10 mouse cellular contexts compared by ENCODE assay signal in genomic region chr9:122736742-122737141, GRCm38 (mm10). TPM values are rescaled to one million over a fixed set of nuclear protein-coding genes. Genes with fewer than 3 reads are reported as not detected.
A peak's percentile ranks its signal among the peaks of the same experiment; 100 is the strongest.
DNase-seq lines count a peak whose midpoint lies in the region; ATAC-seq lines count a peak whose summit lies in the region.
"Had no signal": no experiment of that assay in that cellular context is flagged by ENCODE, and none has a peak within 500 bp of the region (broad histone marks: within the 10 kb centered on the region; RNA-seq: fewer than 3 reads in every experiment).

No protein-coding gene starts in this region.

- DNase-seq in cerebellum, adult 11 months, result peak; percentile 16
- DNase-seq in midbrain, embryonic 11.5 days (ENCODE audit: low spot score, missing footprints), result peak; percentile 86
- DNase-seq in brain, adult 2 months (ENCODE audit: low read depth, low spot score), result peak; percentile 69
- DNase-seq in forelimb bud, embryonic 11.5 days (ENCODE audit: low read depth, low spot score), result peak; percentile 72
- DNase-seq in lung, adult 18-20 months, result peak; percentile 18 to 55
- peak; percentile 84 for DNase-seq in splenic B cell, adult 2 months (ENCODE audit: low read depth, low spot score)

- no peaks in the 10 kb centered on the region for H3K27me3 ChIP-seq in midbrain, embryonic 11.5 days (ENCODE audit: control insufficient read depth, insufficient read depth, low read length)
- no peaks in the 10 kb centered on the region; the same call in 1 of the 2 replicates for H3K27me3 ChIP-seq in midbrain, embryonic 16.5 days (ENCODE audit: control insufficient read depth, insufficient read depth, low read depth, low read length)
- no peaks in the 10 kb centered on the region for H3K27me3 ChIP-seq in splenic B cell, adult 2 months (ENCODE audit: control insufficient read depth, insufficient read depth, low read length, poor library complexity, severe bottlenecking)

- no peaks in the 10 kb centered on the region for H3K9me3 ChIP-seq in midbrain, embryonic 11.5 days (ENCODE audit: control insufficient read depth, low read length)
- H3K9me3 ChIP-seq in midbrain, embryonic 16.5 days (replicated peaks; ENCODE audit: control insufficient read depth, low read length, poor library complexity, severe bottlenecking), result no peaks in the 10 kb centered on the region; the same call in 1 of the 2 replicates

- H3K4me2 ChIP-seq in midbrain, embryonic 11.5 days, result no peak overlapping the region
- H3K4me2 ChIP-seq in midbrain, embryonic 16.5 days (ENCODE audit: low read length), result no peak overlapping the region

- 23% methylated on average over 4 of the region's 4 CpGs for WGBS in midbrain, embryonic 11.5 days
- 27% methylated on average over 4 of the region's 4 CpGs for WGBS in midbrain, embryonic 16.5 days

- no peaks in the 10 kb centered on the region for H3K4me1 ChIP-seq in midbrain, embryonic 11.5 days (ENCODE audit: control insufficient read depth, insufficient read depth, low read length)
- no peaks in the 10 kb centered on the region for H3K4me1 ChIP-seq in midbrain, embryonic 16.5 days (ENCODE audit: control insufficient read depth, insufficient read depth, low read length)

- H3K36me3 ChIP-seq in midbrain, embryonic 11.5 days (ENCODE audit: control insufficient read depth, insufficient read depth, low read length), result no peaks in the 10 kb centered on the region
- no peaks in the 10 kb centered on the region for H3K36me3 ChIP-seq in midbrain, embryonic 16.5 days (ENCODE audit: control insufficient read depth, insufficient read depth, low read length)
- H3K36me3 ChIP-seq in splenic B cell, adult 2 months (ENCODE audit: control insufficient read depth, insufficient read depth, low read length, poor library complexity, severe bottlenecking), result no peaks in the 10 kb centered on the region

- H3K9ac ChIP-seq in midbrain, embryonic 11.5 days (ENCODE audit: low read length), result no peak overlapping the region
- H3K9ac ChIP-seq in midbrain, embryonic 16.5 days (ENCODE audit: low read depth, low read length), result no peak overlapping the region

- no peak overlapping the region for H3K4me3 ChIP-seq in midbrain, embryonic 11.5 days (ENCODE audit: low read depth, low read length)
- no peak overlapping the region for H3K4me3 ChIP-seq in midbrain, embryonic 16.5 days (ENCODE audit: low read depth, low read length)

- ATAC-seq in cerebellum, adult (ENCODE audit: insufficient number of reproducible peaks, low FRiP score, low TSS enrichment), result no peak
- ATAC-seq in midbrain, embryonic 11.5 days (ENCODE audit: low FRiP score), result no peak
- ATAC-seq in midbrain, embryonic 16.5 days, result no peak

- no peak overlapping the region for H3K27ac ChIP-seq in midbrain, embryonic 11.5 days (ENCODE audit: low read depth, low read length)
- H3K27ac ChIP-seq in midbrain, embryonic 16.5 days (ENCODE audit: low read length), result no peak overlapping the region

RNA-seq across cellular contexts. Expression of gene Topaz1, which starts 10.4 kb away (rescaled TPM):
- polyA plus RNA-seq in midbrain, embryonic 11.5 days (2014; fragmentation: Nextera tagmentation; extraction: Ambion mirVana), result not detected in 2 replicates
- polyA plus RNA-seq in midbrain, embryonic 16.5 days (2015; fragmentation: Nextera tagmentation; extraction: Ambion mirVana), result not detected in 2 replicates
- polyA plus RNA-seq: heart, embryonic 16.5 days; small intestine, adult 2 months had no signal

Comparison
In these comparisons a context has a peak if more than half of its experiments do, and no peak if none do; other contexts are left out.
1. DNase-seq: peak in every context shown above with its lines; median percentile 86 in midbrain, embryonic 11.5 days; 84 in splenic B cell, adult 2 months; 72 in forelimb bud, embryonic 11.5 days; 69 in brain, adult 2 months; 36 in lung, adult 18-20 months; 16 in cerebellum, adult 11 months.